Mouse (Mus musculus) intestine, postnatal 0 days (tissue): ENCODE data around the gene Med27. TPM values are rescaled to one million over a fixed set of nuclear protein-coding genes. Genes with fewer than 3 reads are reported as not detected.

ENCODE experiments used
- ATAC-seq: fragments of 200-750 bp; cut with Nextera tagmentation; 2 replicates; pipeline ENCODE4 v1.8.0; 2017; ENCODE audit warnings: mild to moderate bottlenecking, moderate TSS enrichment, moderate library complexity
- H3K27ac ChIP-seq: fragments of 300-500 bp; sonication (generic); 2 replicates; pipeline ENCODE4 v1.5.1; 2014; ENCODE audit warnings: mild to moderate bottlenecking, low read depth, low read length, moderate library complexity
- H3K27me3 ChIP-seq: fragments of 300-500 bp; sonication (generic); replicated peaks from 2 replicates; pipeline ENCODE4 v1.6.1; 2014; ENCODE audit warnings: low read length, mixed read lengths; ENCODE audit not compliant: control insufficient read depth, insufficient read depth
- H3K36me3 ChIP-seq: fragments of 300-500 bp; sonication (generic); 2 replicates; pipeline ENCODE4 v1.6.1; 2014; ENCODE audit warnings: mild to moderate bottlenecking, moderate library complexity; ENCODE audit not compliant: control insufficient read depth, insufficient read depth
- H3K4me1 ChIP-seq: fragments of 300-500 bp; sonication (generic); replicated peaks from 2 replicates; pipeline ENCODE4 v1.6.1; 2014; ENCODE audit warnings: antibody characterized with exemption, low read length, mixed read lengths; ENCODE audit not compliant: control insufficient read depth, insufficient read depth
- H3K4me2 ChIP-seq: fragments of 300-500 bp; sonication (generic); replicated peaks from 2 replicates; pipeline ENCODE4 v1.6.1; 2014; ENCODE audit warnings: low read depth, mild to moderate bottlenecking, moderate library complexity
- H3K4me3 ChIP-seq: fragments of 300-500 bp; sonication (generic); 2 replicates; pipeline ENCODE4 v1.5.1; 2014; ENCODE audit warnings: low read depth, low read length
- H3K9ac ChIP-seq: fragments of 300-500 bp; sonication (generic); 2 replicates; pipeline ENCODE4 v1.6.1; 2014; ENCODE audit warnings: mild to moderate bottlenecking, low read depth, low read length
- H3K9me3 ChIP-seq: fragments of 300-500 bp; sonication (generic); 2 replicates; pipeline ENCODE4 v1.6.1; 2016; ENCODE audit warnings: mixed run types; ENCODE audit not compliant: control insufficient read depth
- CTCF ChIP-seq: sonication (generic); IDR thresholded peaks from 2 replicates; pipeline ENCODE4 v1.5.1; 2016; ENCODE audit warnings: low read depth, mild to moderate bottlenecking, control low read depth, antibody characterized with exemption, moderate library complexity
- WGBS: fragments of 180-500 bp; shearing (Covaris S2); extraction: QIAGEN DNeasy Blood & Tissue Kit; methylation state at CpG from one replicate; pipeline ENCODE4 v1.1.7; 2014; 5-methylcytosine and 5-hydroxymethylcytosine counted together
- polyA plus RNA-seq: library from polyadenylated mRNA; unstranded; fragments of >200 nt; fragmentation: Nextera tagmentation; extraction: Ambion mirVana; gene quantifications from 2 replicates; pipeline ENCODE4 v1.2.1, GENCODE M21; 2015

The Med27 gene
- polyA plus RNA-seq, 1 experiment from 2014 or later: 24.8 TPM

DNA sequence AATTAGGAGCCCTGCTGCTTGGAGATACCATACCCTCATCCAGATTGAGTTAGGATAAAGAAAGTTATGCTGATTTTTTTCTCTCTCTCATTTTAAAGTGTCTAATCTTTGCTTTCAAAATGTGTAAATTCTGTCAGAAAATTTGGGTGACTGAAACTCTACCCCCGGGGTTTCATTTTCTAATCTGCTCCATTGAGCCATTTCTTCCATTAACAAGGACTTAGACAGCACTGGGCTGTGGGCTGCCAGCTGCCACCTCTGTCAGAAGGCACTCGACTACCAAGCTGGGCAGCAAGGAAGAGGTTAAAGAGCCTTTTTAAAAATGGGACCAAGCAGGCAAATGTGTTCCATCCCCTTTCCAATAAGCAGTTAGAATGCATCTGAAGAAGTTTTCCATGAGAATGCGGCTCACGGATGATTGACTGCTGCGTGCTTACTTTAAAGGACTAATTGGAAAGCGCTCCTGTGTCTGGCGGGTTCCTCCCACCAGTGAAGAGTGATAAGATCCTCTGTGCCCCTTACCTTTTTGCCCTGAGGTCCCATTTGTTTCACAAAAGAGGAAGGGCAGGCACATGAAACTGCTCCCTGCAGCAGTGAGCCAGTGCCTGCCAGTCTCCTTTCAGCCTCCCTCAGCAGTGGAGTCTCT is 93.4 kb downstream of the Med27 start:
- H3K9ac ChIP-seq: no peak overlapping the region
- TF ChIP-seq CTCF: no peak
- no peaks in the 10 kb centered on the region for H3K9me3 ChIP-seq
- ATAC-seq: no peak
- no peaks in the 10 kb centered on the region for H3K36me3 ChIP-seq
- 79% methylated on average over 7 of the region's 7 CpGs for WGBS
- H3K27me3 ChIP-seq: no peaks in the 10 kb centered on the region
- no peak overlapping the region for H3K27ac ChIP-seq
- no peak overlapping the region for H3K4me2 ChIP-seq
- H3K4me3 ChIP-seq: no peak overlapping the region
- H3K4me1 ChIP-seq: no peaks in the 10 kb centered on the region

GRCm38 (mm10) chr2:29442275-29442674 is 95.7 kb downstream of the Med27 start:
- H3K27ac ChIP-seq: no peak overlapping the region
- no peak overlapping the region for H3K4me3 ChIP-seq
- H3K27me3 ChIP-seq: no peaks in the 10 kb centered on the region
- ATAC-seq: no peak
- TF ChIP-seq CTCF: no peak
- no peaks in the 10 kb centered on the region for H3K9me3 ChIP-seq
- H3K36me3 ChIP-seq: no peaks in the 10 kb centered on the region
- H3K4me1 ChIP-seq: no peaks in the 10 kb centered on the region
- no peak overlapping the region for H3K9ac ChIP-seq
- H3K4me2 ChIP-seq: no peak overlapping the region

DNA sequence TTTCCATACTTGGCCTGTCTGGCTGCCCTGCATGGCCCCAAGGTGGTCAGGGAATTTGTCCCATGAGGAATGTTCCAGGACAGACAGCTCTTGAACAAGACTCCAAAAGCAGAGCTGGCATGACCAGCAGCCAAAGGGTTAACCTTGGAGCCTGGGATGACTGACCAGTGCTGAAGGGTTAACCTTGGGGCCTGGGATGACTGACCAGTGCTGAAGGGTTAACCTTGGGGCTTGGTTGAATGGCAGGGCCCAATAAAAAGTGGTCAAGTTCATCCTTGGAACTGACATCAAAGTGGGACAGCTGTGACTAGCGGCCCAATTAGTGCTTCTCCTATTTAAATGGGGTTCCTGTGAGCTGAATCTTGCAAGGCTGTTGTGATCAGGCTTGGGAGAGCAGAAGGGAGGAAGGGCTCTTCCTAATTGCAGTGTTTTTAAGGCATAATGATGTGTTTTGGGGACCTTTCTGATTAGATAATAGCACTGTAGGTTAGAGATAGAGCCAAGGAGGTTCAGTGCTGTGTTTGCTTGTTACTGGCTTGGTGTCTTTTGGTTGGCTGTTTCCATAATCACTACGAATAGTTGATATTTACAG is 97.1 kb downstream of the Med27 start:
- 91% methylated on average over 2 of the region's 2 CpGs for WGBS
- H3K4me2 ChIP-seq: no peak overlapping the region
- H3K9ac ChIP-seq: no peak overlapping the region
- no peaks in the 10 kb centered on the region for H3K4me1 ChIP-seq
- H3K27me3 ChIP-seq: no peaks in the 10 kb centered on the region
- ATAC-seq: no peak
- no peak for TF ChIP-seq CTCF
- H3K27ac ChIP-seq: no peak overlapping the region
- no peaks in the 10 kb centered on the region for H3K9me3 ChIP-seq
- H3K4me3 ChIP-seq: no peak overlapping the region
- no peaks in the 10 kb centered on the region for H3K36me3 ChIP-seq

DNA sequence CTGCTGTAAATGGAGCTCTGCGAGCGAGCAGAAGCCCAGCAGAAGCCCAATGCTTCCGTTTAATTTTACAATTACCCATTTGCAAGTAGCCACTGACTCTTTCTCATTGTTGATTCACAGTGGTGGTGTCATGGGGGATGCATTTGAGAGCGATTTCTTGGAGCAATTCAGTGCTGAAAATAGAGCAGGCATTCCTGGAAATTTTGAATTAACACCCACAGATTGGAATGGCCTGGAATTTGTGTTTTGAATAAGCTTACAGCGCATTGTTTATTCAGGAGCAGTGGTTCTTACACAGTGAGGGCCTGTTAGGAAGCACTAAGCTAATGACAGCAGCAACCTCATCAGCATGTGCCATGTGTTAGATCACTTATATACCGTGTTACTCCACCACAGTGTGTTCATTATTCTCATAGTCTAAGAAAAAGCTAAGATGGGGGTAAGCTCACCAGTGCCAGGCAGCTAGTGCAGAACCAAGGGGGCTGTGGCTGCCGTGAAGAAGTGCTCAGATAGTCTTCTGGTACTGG is 101.9 kb downstream of the Med27 start:
- Histone ChIP-seq H3K9me3 (no peaks in the 10 kb centered on the region), H3K27me3 (no peaks in the 10 kb centered on the region), H3K27ac (no peak overlapping the region), H3K4me3 (no peak overlapping the region), H3K36me3 (no peaks in the 10 kb centered on the region), H3K4me2 (no peak overlapping the region), H3K9ac (no peak overlapping the region), H3K4me1 (no peaks in the 10 kb centered on the region)
- WGBS: 62% methylated on average over 7 of the region's 7 CpGs
- ATAC-seq: no peak
- TF ChIP-seq CTCF: no peak

DNA sequence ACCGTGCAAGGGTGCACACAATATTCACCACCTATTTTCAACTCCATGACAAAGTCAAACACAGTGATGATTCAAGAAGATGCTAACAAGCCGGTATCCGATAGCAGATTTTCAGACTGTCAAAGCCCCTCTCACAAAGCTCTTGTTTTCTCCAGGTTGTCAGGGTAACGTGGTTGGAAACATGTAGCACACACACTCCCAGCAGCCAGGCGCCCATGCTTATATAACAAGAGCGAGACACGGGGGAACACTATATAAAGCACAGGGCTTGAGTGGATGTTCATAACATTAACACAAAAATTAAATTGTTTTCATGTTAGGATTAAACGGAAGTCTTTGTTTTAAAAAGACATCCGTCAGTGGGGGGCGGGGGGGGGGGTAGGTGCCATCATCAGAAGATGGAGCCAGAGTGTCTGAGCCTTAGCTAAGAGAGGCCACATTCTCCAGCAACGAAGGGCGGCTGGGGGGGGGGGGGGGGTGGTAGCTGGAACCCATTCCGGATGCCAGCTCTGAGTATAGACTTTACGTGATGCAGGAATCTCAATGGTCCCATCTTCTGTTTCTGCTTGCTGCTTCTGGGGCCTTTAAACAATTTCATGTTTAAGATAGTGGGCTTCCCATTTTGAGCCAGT is 104.9 kb downstream of the Med27 start:
- no peak for ATAC-seq
- TF ChIP-seq CTCF: no peak
- WGBS: 66% methylated on average over 14 of the region's 14 CpGs
- Histone ChIP-seq H3K27me3 (no peaks in the 10 kb centered on the region), H3K4me1 (no peaks in the 10 kb centered on the region), H3K27ac (no peak overlapping the region), H3K9ac (no peak overlapping the region), H3K9me3 (no peaks in the 10 kb centered on the region), H3K4me3 (no peak overlapping the region), H3K4me2 (no peak overlapping the region), H3K36me3 (no peaks in the 10 kb centered on the region)

GRCm38 (mm10) chr2:29453376-29453775 is 106.8 kb downstream of the Med27 start:
- Histone ChIP-seq H3K4me3 (no peak overlapping the region), H3K4me2 (no peak overlapping the region), H3K36me3 (no peaks in the 10 kb centered on the region), H3K27me3 (no peaks in the 10 kb centered on the region), H3K9ac (no peak overlapping the region), H3K9me3 (no peaks in the 10 kb centered on the region), H3K4me1 (no peaks in the 10 kb centered on the region), H3K27ac (no peak overlapping the region)
- WGBS: 91% methylated on average over 4 of the region's 4 CpGs
- TF ChIP-seq CTCF: no peak
- no peak for ATAC-seq
